Mouse (Mus musculus) brain, embryonic 14.5 days (tissue): Measurements from ENCODE around the gene Klf2.

Source experiments
- CTCF ChIP-seq: fragments of 200-500 bp; IDR thresholded peaks from 2 replicates; pipeline ENCODE4 v1.5.1; 2012; ENCODE audit warnings: inconsistent platforms, mild to moderate bottlenecking, moderate library complexity, borderline replicate concordance; ENCODE audit not compliant: insufficient read depth, insufficient read length; ENCODE audit errors: extremely low read depth
- POLR2A ChIP-seq: fragments of 200-500 bp; IDR thresholded peaks from 2 replicates; pipeline ENCODE4 v1.6.1; 2012; ENCODE audit warnings: mild to moderate bottlenecking, inconsistent platforms, borderline replicate concordance; ENCODE audit not compliant: poor library complexity, insufficient read depth, insufficient read length, severe bottlenecking; ENCODE audit errors: extremely low read depth

DNA sequence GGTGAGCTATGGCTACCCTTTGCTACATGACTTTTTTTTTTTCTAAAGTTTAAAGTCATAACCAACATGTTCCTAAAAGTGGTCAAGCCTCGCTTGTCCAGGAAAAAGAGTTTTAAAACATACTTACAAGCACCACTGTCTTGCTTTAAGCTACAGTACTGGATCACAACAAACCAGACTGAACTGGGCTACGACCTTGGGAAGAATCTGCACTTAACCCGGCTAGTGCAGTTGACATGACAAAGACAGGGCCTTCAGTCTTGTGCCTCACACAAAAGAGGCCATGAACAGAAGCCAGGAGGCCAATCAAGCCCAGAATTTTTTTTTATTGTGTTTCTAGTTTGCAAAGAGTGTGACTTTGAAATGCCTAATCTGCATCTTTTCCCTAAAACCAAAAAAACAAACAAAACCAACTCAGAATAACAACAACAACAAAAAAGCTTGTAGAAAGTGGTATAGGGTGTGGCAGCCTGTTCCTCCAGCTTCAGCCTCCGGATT is 15.4 kb downstream of the Klf2 start:
- TF ChIP-seq CTCF: no peak
- no peak for TF ChIP-seq POLR2A
